Mouse (Mus musculus): ENCODE measurements around the gene Cxcl2. TPM values are rescaled to one million over a fixed set of nuclear protein-coding genes. Genes with fewer than 3 reads are reported as not detected.

Gene Cxcl2
- total RNA-seq, 2 experiments from 2014 or later: 1.9 to 4.8 TPM

DNA sequence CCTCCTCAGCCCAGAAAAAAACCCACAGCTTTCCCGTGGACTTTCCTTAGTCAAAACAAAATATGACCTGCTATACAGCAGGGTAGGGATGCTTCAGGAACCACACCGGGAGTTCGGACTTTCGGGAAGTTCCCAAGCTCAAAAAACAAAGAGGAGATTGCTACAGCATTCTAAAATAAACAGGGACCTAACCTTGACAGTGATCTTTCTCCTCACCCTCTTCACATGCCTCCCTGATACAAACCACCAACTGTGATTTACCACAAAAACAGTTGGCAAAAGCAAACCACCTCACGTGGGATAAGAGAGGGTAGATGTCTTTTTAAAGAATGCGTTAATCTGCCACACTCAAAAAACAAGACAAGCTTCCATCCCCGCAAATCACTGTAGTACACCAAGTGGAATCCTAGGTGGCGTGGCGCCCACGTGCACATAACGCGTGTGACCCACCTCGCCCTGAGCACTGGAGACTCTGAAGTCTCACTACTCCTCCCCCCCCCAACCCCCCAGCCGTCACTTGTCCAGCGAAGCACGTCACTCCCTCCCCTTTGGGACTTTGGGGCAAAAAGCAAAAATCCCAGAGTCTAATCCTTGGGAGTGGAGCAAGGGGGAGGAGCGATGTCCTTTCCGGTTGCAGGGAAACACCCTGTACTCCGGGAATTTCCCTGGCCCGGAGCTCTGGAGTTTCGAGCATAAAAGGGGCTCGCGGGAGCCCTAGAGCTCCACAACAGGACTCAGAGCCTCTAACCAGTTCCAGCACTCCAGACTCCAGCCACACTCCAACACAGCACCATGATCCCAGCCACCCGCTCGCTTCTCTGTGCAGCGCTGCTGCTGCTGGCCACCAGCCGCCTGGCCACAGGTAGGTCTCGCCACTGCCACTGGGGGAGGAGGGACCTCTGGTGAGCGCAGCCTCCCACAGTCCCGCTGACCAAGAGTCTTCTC lies 12.9 kb upstream of the Cxcl2 start, which contains the start of gene Cxcl1:
Cxcl1 (plus strand) TSS at position 723 of the 945 bp plus-strand sequence.
- no peak for ATAC-seq (replicated peaks; ENCODE audit: low FRiP score, poor library complexity, severe bottlenecking)

DNA sequence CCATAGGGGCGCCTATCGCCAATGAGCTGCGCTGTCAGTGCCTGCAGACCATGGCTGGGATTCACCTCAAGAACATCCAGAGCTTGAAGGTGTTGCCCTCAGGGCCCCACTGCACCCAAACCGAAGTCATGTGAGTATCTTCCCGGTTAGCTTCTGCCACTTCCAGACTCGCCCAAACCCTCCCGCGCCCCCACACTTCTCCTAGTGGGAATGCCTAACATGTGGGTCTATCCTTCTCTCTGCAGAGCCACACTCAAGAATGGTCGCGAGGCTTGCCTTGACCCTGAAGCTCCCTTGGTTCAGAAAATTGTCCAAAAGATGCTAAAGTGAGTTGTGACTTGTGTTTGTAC lies 12.2 kb upstream of the Cxcl2 start:
- no peak for ATAC-seq (replicated peaks; ENCODE audit: low FRiP score, poor library complexity, severe bottlenecking)

DNA sequence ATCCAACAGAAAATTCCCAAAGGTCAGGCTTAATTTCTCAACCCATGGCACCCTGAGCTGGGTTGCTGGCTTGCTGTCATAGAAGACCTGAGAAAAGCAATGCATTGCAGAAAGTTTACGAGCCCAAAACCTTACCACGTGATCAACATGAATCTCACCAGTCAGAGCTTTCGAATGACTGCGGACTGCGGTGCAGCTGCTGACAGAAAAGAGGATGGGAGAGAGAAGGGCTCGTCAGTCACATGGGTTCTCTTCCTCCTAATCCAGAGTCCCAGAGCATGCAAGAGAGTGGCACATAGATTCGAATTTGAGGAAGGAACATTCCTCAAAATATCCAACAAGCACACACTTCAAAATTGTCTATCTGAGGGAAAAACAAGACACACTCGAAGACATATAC lies 9.4 kb upstream of the Cxcl2 start:
- no peak for ATAC-seq (replicated peaks; ENCODE audit: low FRiP score, poor library complexity, severe bottlenecking)

GRCm38 (mm10) chr5:90897429-90897828 lies 6.2 kb upstream of the Cxcl2 start:
- no peak for ATAC-seq (replicated peaks; ENCODE audit: low FRiP score, poor library complexity, severe bottlenecking)

GRCm38 (mm10) chr5:90899308-90899707 lies 4.4 kb upstream of the Cxcl2 start:
- no peak for ATAC-seq (replicated peaks; ENCODE audit: low FRiP score, poor library complexity, severe bottlenecking)

GRCm38 (mm10) chr5:90900147-90900546 lies 3.5 kb upstream of the Cxcl2 start:
- ATAC-seq (replicated peaks; ENCODE audit: low FRiP score, poor library complexity, severe bottlenecking): no peak

DNA sequence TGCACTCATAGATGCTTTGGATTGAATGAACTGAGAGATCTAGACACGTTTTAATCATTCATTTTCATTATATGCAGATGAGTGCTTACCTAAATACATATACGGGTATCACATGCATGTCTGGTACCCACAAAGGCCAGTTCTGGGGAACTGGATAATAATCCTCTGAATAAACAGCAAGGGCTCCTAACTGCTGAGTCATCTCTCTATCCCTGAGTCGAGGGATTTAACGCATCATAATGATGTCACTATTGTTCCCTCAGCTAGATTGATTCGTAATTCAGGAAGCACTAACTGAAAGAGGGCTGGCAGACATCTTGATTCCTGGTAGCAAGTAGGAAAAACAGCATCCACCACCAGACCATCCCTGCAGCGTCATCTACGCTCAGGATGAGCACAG lies 3.0 kb upstream of the Cxcl2 start:
- ATAC-seq (replicated peaks; ENCODE audit: low FRiP score, poor library complexity, severe bottlenecking): no peak

- no peak for ATAC-seq (replicated peaks; ENCODE audit: low FRiP score, poor library complexity, severe bottlenecking)
These were observed 1.1 kb upstream of the Cxcl2 start for GRCm38 (mm10) chr5:90902380-90903260.

- peak; percentile 57; the same call in 1 of the 2 replicates for ATAC-seq (replicated peaks; ENCODE audit: low FRiP score, poor library complexity, severe bottlenecking)
These were observed 5.3 kb downstream of the Cxcl2 start for GRCm38 (mm10) chr5:90908983-90909382.

GRCm38 (mm10) chr5:90919495-90919894 lies 15.8 kb downstream of the Cxcl2 start:
- no peak for ATAC-seq (replicated peaks; ENCODE audit: low FRiP score, poor library complexity, severe bottlenecking)

GRCm38 (mm10) chr5:90922958-90923357 lies 19.3 kb downstream of the Cxcl2 start:
- no peak for ATAC-seq (replicated peaks; ENCODE audit: low FRiP score, poor library complexity, severe bottlenecking)

- ATAC-seq (replicated peaks; ENCODE audit: low FRiP score, poor library complexity, severe bottlenecking): no peak; the same call in 1 of the 2 replicates
These were observed 26.9 kb downstream of the Cxcl2 start for GRCm38 (mm10) chr5:90930546-90930945.

DNA sequence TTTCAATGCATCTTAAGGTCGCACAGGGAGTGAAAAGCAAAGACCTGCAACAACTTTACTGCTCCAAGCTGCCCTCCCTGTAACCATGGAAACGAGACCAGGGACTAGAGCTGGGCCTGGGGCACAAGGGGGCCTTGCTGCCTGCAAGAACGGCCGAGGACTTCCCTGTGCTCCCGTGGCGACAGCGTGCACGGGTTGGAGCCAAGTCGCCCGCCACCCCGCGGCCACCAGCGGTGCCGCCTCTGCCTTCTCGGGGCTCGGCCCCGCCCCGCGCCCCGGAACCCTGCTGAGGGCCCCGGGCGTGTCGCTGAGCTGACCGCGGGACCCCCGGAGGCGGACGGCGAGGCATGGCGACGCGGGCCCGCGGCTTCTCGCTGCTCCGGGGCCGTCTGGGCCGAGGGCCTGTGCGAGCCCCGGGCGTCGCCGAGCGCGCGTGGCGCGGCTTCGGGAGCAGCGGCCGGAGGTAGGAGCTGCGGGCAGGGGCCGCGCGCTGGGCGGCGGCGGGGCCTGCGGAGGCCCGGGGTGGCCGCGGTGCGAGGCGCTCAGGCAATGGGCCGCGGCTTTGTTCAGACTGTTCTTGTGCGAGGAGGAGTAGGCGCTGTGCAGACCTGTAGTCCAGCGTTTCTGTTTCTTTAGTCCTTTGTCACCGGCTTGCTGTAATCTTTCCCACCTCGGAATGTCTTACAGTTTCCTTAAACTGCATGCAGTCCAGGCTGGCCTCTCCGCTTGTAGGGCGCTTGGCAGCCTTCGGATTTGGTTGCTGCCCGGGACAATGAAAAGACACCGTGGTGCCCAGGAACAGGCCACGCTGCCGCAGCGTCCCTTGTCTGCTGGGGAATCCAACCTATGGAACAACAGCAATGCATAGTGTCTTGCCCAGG lies 27.5 kb downstream of the Cxcl2 start, which contains the start of gene Mthfd2l:
Mthfd2l (plus strand) TSS at position 147 of the 881 bp plus-strand sequence.
- peak; percentile 97 for ATAC-seq (replicated peaks; ENCODE audit: low FRiP score, poor library complexity, severe bottlenecking)

- ATAC-seq (replicated peaks; ENCODE audit: low FRiP score, poor library complexity, severe bottlenecking): no peak
These were observed 28.2 kb downstream of the Cxcl2 start for GRCm38 (mm10) chr5:90931911-90932310.

DNA sequence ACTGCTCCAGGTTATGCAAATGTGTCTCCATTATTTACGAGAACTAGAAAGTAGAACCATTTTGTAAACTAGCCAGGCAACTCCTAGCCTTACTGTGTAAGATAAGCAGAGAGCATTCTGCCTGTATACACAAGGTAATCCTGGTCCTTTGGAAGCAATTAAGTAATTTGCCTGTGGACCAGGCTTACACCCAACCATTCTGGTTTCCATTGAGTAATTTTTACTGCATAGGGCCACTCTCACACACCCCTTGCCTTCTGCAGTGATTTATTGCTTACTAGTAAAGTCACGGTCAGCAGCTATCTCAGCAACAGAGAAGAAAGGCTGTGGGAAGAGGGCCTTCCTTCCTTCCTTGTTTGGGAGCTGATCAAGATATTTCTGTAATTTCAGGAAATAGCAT lies 33.0 kb downstream of the Cxcl2 start:
- ATAC-seq (replicated peaks; ENCODE audit: low FRiP score, poor library complexity, severe bottlenecking): no peak

DNA sequence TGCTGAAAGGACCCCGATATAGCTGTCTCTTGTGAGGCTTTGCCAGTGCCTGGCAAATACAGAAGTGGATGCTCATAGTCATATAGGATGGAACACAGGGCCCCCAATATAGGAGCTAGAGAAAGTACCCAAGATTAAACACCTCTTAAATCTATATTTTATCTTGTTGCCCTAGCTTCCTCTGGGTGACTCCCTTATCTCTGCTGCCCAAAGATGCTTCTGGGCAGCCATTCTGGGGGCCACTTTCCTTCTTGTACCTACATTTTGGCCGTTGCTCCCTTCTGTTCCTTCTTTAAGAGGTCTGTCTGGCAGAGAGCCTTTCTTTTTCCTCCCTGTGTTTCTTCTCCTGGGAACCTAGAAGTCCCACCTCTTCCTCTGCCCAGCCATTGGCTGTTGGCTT lies 41.8 kb downstream of the Cxcl2 start:
- ATAC-seq (replicated peaks; ENCODE audit: low FRiP score, poor library complexity, severe bottlenecking): no peak

GRCm38 (mm10) chr5:90949499-90949898 lies 45.8 kb downstream of the Cxcl2 start:
- ATAC-seq (replicated peaks; ENCODE audit: low FRiP score, poor library complexity, severe bottlenecking): no peak

- ATAC-seq (replicated peaks; ENCODE audit: low FRiP score, poor library complexity, severe bottlenecking): no peak
These were observed 47.8 kb downstream of the Cxcl2 start for GRCm38 (mm10) chr5:90951475-90951874.

DNA sequence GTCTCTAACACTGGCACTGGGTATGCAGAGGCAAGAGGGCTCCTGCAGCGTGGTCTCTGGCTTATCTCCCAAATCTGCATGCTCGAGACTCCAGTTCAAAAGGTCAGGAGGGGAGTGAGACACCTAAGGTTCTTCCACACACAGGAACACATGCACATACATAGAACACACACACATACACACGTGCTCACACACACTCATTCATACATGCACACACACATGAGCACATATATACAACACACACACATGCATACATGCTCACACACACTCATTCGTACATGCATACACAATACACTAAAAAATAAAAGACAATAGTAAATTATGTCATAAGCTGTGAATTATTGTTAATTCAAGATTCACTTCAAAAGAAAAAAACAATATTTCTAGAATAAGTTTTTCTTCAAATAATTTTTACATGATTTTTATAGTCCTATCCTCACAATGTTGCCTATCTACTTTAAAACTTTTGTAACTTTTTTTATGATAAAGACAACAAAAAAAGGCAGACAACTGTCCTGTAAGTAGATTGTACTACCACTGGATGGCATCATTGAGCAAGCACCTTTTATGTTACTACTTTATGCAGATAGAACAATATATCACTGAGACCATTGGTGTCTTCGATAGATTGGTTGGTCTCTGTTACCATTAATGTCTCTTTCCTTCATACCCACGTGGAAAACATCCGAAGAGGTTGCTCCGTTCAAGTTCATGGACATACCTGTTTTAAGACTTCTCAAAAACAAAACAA lies 49.2 kb downstream of the Cxcl2 start:
- ATAC-seq (replicated peaks; ENCODE audit: low FRiP score, poor library complexity, severe bottlenecking): no peak

Data from erythroblast, adult 5-6 weeks (primary cell).